Mouse (Mus musculus) thymus, adult 2 months (tissue): ENCODE measurements at regions not wholly inside any gene's neighbourhood (a gene's known extent, or its start where the extent isn't known, plus 50 kb on each side); places are given as distances from the start of the nearest gene placed in this dataset.

Experiments
- DNase-seq: peaks from one replicate; pipeline ENCODE4 v3.0.0; 2021
- H3K27ac ChIP-seq: fragments of 200-500 bp; 2 replicates; pipeline ENCODE4 v1.5.1; 2012; ENCODE audit warnings: low read length, control low read depth; ENCODE audit not compliant: control insufficient read depth, insufficient read depth
- H3K27me3 ChIP-seq: fragments of 200-500 bp; 2 replicates; pipeline ENCODE4 v1.6.1; 2012; ENCODE audit warnings: mild to moderate bottlenecking, low read length, moderate library complexity, mixed read lengths; ENCODE audit not compliant: control insufficient read depth, insufficient read depth
- H3K36me3 ChIP-seq: fragments of 200-500 bp; 2 replicates; pipeline ENCODE4 v1.6.1; 2012; ENCODE audit warnings: mild to moderate bottlenecking, low read length, moderate library complexity; ENCODE audit not compliant: control insufficient read depth, insufficient read depth
- H3K4me1 ChIP-seq: fragments of 200-500 bp; replicated peaks from 2 replicates; pipeline ENCODE4 v1.6.1; 2012; ENCODE audit warnings: low read length; ENCODE audit not compliant: control insufficient read depth, insufficient read depth
- H3K4me3 ChIP-seq: fragments of 200-500 bp; 2 replicates; pipeline ENCODE4 v1.5.1; 2012; ENCODE audit warnings: mild to moderate bottlenecking, low read length, control low read depth, moderate library complexity; ENCODE audit not compliant: control insufficient read depth, insufficient read depth
- CTCF ChIP-seq: fragments of 200-500 bp; IDR thresholded peaks from 2 replicates; pipeline ENCODE4 v1.5.1; 2012; ENCODE audit warnings: mild to moderate bottlenecking, control low read depth, low read length, moderate library complexity, borderline replicate concordance; ENCODE audit not compliant: control insufficient read depth, poor library complexity, insufficient read depth; ENCODE audit errors: extremely low read depth
- POLR2A ChIP-seq: fragments of 200-500 bp; IDR thresholded peaks from 2 replicates; pipeline ENCODE4 v1.6.1; 2012; ENCODE audit warnings: mild to moderate bottlenecking, low read length, control low read depth, moderate library complexity; ENCODE audit not compliant: control insufficient read depth, poor library complexity, insufficient read depth; ENCODE audit errors: extremely low read depth
- WGBS: fragments of 180-500 bp; shearing (Covaris S2); methylation state at CpG from one replicate; pipeline ENCODE4 v1.1.7; 2018; 5-methylcytosine and 5-hydroxymethylcytosine counted together

DNA sequence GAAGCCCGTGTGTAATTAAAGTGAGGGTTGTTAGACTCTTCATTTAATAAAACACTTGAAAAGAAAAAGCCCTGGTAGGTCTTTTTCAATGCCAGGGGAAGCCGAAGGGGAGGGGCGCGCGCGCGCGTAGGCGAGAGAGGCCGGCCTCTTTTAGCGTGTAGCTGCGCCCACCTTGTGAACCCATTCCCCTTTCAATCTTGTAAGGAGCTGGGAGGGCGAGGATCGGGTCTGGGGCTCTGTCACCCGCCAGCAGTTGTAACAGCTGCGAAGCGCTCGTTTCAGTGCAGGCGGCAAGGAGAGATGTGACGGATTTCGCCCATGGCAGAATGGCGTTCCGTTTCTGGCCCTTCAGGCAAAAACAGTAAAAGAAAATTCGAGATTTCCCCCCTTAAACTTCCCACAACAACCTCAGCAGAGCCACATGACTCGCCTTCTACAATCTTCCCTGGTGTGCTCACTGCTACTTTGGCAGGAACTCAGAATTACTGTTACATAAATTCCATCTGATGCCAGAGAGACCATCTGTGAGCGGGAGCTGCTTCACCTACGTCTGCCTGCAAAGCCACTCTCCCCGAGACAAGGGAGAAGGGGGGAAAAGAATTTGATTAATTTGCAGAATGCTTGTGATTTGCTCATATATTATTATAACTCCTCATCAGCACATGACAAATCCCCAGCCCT is 436.4 kb downstream of the Zfp536 start:
- TF ChIP-seq POLR2A (no peak), CTCF (no peak)
- no peaks in the 10 kb centered on the region for H3K4me1 ChIP-seq
- no peaks in the 10 kb centered on the region for H3K36me3 ChIP-seq
- no peak overlapping the region for H3K4me3 ChIP-seq
- H3K27me3 ChIP-seq = no peaks in the 10 kb centered on the region
- DNase-seq = no peak
- no peak overlapping the region for H3K27ac ChIP-seq
- WGBS = 16% methylated on average over 28 of the region's 28 CpGs

DNA sequence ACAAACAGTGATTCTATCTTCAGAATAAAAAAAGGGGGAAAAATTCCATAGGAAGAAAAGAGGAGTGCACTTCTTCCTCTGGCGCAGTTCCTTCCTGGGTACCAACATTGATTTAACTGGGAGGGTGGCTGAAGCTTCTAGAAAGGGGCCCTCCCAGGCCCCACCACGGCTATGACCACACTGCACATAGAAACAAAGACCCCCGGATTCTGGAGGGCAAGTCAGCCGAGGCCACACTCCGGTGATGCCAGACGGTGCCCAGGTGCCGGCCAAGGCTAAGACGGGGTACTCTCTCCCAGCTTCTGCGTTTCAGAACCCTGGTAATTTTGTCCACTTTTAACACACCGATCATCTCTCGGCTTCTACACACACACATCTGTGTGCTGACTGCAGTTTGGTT is 435.8 kb downstream of the Zfp536 start:
- no peaks in the 10 kb centered on the region for H3K4me1 ChIP-seq
- no peak overlapping the region for H3K4me3 ChIP-seq
- TF ChIP-seq POLR2A (no peak), CTCF (no peak)
- WGBS = 75% methylated on average over 11 of the region's 11 CpGs
- no peaks in the 10 kb centered on the region for H3K27me3 ChIP-seq
- no peak for DNase-seq
- no peaks in the 10 kb centered on the region for H3K36me3 ChIP-seq
- no peak overlapping the region for H3K27ac ChIP-seq

DNA sequence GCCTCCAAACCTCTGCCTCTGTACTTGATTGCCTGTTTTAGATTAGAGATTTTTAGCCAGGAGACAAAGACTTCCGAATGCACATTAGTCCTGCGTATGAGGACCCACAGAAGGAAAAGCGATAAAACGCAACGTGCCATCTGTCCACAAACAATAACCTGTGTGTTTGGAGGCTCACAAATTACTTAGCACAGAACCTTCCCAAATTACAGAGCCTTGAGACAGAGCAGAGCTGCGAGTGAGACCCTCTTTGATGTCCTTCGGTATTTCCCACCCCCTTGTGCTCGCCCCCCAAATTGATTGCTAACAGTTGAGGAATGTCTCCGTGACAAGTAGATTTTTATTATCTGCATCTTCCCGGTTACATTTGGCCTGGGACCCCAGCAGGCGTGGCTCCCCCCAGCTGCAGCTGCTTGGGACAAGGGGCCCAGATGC is 435.4 kb downstream of the Zfp536 start:
- H3K27me3 ChIP-seq = no peaks in the 10 kb centered on the region
- 45% methylated on average over 11 of the region's 11 CpGs for WGBS
- no peaks in the 10 kb centered on the region for H3K4me1 ChIP-seq
- DNase-seq = no peak
- no peaks in the 10 kb centered on the region for H3K36me3 ChIP-seq
- no peak overlapping the region for H3K27ac ChIP-seq
- H3K4me3 ChIP-seq = no peak overlapping the region
- TF ChIP-seq POLR2A = no peak
- no peak for TF ChIP-seq CTCF

DNA sequence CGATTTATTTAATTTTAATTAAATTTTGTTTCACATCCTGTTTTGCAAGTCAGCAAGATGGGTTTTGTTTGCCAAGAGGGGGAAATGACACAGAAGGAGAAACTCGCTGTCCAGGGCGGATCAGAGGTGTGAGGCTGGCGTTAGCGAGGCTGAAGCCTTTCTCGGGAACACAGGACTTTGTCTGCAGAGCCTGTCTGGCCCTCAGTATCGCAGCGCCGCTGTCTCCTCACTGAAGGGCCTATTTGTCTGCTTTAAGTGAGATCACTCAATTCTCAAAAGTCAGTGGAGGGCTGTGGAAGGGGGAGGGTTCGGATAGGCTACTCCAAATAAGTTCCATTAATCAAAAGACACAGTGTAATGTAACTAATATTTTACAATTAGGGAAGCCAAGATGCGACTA is 430.8 kb downstream of the Zfp536 start:
- Histone ChIP-seq H3K27ac (no peak overlapping the region), H3K36me3 (no peaks in the 10 kb centered on the region), H3K4me1 (no peaks in the 10 kb centered on the region), H3K27me3 (no peaks in the 10 kb centered on the region), H3K4me3 (no peak overlapping the region)
- no peak for DNase-seq
- TF ChIP-seq POLR2A (no peak), CTCF (no peak)
- WGBS = 41% methylated on average over 11 of the region's 11 CpGs

DNA sequence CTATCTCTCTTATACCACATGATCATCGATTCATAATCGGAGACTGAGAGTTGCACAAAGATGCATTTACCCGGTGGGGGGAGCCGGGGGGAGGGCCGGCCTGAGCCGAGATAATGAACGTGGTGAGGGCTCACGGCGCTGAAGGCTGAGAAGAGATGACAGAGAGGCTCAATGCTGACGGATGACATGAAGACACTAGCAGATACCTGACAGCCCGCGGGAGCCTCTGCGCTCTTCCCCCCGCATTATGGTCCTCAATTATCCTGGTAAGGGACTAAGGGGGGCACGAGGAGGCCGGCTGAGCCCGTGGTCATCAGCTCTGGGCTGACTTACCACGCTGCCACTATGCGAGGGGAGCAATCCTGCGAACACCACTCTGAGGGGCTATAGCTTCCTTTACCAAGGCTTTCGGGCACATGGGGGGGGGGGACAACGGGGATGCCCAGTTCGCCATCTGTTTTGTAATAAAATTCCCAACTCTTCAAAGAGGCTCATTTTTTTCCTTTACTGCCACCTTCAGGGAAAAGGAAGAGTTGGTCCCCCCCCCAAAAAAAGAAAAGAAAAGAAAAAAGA is 430.3 kb downstream of the Zfp536 start:
- Histone ChIP-seq H3K4me1 (no peaks in the 10 kb centered on the region), H3K4me3 (no peak overlapping the region), H3K27me3 (no peaks in the 10 kb centered on the region), H3K27ac (no peak overlapping the region), H3K36me3 (no peaks in the 10 kb centered on the region)
- no peak for DNase-seq
- 44% methylated on average over 23 of the region's 23 CpGs for WGBS
- TF ChIP-seq CTCF (no peak), POLR2A (no peak)

DNA sequence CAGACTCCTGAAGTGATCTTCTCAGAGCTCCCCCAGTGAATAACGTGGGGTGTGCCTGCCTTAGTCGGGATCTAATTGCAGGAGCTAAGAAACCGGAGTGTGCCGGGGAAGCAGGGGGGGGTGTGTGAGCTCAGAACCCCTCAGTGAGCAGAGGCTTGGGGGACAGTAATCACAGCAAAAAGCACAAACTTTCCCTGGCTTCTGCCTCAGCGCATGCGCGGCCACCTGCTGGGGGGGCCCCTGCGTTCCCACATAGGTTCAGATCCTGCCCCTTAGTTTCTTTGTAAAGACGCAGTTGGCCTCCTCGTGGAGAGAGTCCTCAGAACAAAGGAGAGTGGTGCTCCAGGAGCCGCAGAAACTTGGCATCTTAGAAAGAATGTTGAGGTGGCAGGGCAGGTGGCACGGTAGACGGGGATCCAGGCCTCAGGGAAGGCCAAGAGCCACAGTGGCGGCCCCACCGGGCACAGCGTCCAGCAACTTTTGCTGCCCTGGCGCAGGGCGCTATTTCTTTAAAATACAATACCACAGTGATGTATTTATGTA is 429.7 kb downstream of the Zfp536 start:
- 67% methylated on average over 18 of the region's 18 CpGs for WGBS
- TF ChIP-seq CTCF (no peak), POLR2A (no peak)
- H3K4me1 ChIP-seq = no peaks in the 10 kb centered on the region
- H3K27me3 ChIP-seq = no peaks in the 10 kb centered on the region
- H3K36me3 ChIP-seq = no peaks in the 10 kb centered on the region
- DNase-seq = no peak
- no peak overlapping the region for H3K27ac ChIP-seq
- no peak overlapping the region for H3K4me3 ChIP-seq
